Mouse (Mus musculus): ENCODE data around the gene Rapgef2. TPM values are rescaled to one million over a fixed set of nuclear protein-coding genes. Genes with fewer than 3 reads are reported as not detected.
"Not testable (repeated sequence)": the region's sequence is repeated elsewhere in the genome, so short reads cannot be mapped to it uniquely, and the experiment has no call there.

Rapgef2 gene
- total RNA-seq, 2 experiments from 2014 or later = 5.4 to 11.2 TPM

DNA sequence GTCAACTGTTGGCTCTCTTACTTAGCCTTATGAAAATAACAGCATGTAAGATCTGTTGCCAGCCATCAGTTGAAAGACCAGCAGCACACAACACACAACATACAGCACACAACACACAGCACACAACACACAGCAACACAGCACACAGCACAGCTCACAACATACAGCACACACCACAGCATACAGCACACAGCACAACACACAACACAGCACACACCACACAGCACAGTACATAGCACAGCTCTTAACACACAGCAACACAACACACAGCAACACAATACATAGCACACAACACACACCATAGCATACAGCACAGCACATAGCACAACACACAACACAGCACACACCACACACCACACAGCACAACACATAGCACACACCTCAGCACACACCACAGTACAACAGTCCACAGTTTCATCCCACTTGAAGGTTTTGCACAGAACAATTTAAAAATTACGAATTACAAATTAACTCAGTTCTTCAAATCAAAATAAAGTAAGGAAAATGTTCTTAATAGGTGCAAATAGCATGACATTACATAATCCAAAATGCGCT is 106.7 kb downstream of the Rapgef2 start:
- no peak for ATAC-seq (replicated peaks; ENCODE audit: low FRiP score, low TSS enrichment, poor library complexity, severe bottlenecking)

DNA sequence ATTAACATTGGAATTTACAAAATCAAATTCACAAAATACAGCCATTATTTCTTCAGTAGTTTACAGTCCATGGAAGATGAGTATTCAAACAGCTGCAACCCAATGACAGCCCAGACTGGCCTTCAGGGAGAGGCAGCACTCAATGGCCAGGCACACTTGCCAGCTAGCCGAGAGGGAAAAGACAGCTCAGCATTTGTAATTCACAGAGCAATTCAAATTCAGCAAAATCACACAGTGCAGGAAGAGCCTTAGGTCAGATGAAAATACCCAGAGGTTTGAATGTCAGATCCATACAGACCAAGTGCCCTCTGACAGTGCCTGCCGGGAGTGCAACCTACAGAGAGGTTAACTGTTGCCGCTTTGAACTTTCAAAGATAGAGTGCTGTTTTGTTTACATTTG is 107.6 kb downstream of the Rapgef2 start:
- ATAC-seq (replicated peaks; ENCODE audit: low FRiP score, low TSS enrichment, poor library complexity, severe bottlenecking) = no peak

DNA sequence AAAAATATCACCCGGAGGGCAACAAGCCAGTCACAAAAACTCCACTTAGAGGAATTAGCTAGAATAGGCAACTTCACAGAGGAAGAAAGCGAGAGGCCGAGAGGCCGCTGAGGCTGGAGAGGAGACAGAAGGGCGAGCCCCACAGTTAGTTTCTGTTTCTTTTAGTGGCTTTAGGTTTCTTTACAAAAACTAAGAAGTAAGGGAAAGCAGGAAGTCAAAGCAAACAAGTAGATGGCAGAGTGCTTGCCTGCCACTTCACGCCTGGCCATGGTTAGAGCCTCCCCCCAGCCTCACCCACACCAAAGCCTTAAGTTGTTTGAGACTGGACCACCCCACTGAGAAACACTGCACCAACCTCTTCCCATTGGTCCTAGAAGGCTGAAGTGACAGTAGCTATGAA is 108.2 kb downstream of the Rapgef2 start:
- peak; percentile 25 for ATAC-seq (replicated peaks; ENCODE audit: low FRiP score, low TSS enrichment, poor library complexity, severe bottlenecking)

DNA sequence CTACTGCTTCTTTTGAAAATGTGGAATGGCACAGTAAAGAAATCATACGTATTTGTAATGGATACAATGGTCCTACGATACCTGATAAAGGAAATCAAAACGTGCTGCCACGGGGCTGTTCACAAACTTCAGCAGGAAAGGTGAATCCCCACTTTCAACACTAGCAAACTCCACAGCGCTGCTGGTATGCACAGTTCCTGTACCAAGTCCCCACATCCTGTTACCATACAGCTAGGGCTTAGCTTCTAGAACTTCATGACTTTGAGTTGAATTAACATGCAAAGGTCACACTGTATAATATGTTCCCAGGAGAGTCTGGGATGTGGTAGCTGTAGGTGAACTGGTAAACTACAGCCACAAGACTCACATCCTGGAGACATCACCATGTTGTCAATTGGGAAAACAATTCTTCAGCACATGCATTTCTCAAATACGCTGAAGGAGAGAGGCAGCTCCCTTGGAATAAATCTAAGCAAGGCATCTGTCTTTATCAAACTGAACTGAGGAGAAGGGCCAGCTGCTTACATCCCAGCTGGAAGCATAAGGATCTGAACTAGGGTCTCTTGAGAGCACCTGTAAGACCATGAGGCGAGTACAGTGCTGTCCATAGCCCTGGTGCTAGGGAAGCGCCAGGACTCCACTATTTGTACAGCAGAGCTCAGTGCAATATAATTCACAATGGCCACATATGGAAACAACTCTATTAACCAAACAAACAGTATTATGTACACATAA is 109.0 kb downstream of the Rapgef2 start:
- no peak for ATAC-seq (replicated peaks; ENCODE audit: low FRiP score, low TSS enrichment, poor library complexity, severe bottlenecking)

DNA sequence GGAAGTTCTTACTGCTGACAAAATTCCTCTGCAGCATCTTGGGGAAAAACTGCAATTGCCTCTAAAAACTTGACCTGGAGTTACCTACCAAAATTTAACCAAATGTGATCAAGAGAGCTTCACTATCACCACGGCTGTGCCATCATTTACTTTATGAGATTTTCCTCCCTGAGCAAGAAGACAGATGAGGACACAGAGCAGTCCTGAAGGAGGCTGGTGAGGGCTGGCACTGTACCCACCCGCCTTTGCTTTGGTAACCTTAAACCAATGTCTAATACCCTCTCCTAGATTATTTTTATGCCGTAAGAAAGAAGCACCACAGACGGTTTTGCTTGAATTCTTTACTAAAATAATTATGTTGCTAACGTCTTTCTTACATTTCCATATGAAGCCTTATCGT is 112.1 kb downstream of the Rapgef2 start:
- no peak for ATAC-seq (replicated peaks; ENCODE audit: low FRiP score, low TSS enrichment, poor library complexity, severe bottlenecking)

DNA sequence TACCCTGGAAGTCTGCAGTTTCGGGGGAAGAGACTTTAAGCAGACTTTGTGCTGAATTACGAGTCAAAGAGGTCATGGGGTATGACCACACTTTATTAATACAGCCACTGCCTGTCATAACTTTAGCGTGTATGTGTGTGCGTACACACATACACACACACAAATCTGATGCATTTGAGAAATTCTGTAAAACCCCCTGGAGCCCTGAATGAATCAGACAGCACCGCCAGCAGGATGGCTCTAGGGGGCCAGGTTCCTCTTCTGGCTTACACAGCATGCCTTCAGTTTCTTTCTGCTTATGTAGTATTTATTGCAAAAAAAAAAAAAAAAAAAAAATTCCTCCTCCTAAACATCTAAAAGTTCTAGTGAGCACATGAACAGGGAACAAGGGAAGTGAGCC is 113.0 kb downstream of the Rapgef2 start:
- ATAC-seq (replicated peaks; ENCODE audit: low FRiP score, low TSS enrichment, poor library complexity, severe bottlenecking) = no peak

DNA sequence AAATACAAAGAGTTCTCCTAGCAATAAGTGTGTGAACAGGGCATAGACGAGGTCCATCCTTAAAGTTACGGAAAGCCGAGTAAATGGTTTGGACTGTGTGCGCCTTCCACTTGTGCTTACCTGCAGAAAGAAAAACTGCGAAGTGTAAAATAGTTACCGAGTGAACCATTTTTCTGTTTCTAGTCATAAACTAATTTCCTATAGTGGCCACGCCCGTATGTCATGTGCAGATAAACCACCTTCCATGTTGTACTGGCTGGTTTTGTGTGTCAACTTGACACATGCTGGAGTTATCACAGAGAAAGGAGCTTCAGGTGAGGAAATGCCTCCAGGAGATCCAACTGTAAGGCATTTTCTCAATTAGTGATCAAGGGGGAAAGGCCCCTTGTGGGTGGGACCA is 115.2 kb downstream of the Rapgef2 start:
- ATAC-seq (replicated peaks; ENCODE audit: low FRiP score, low TSS enrichment, poor library complexity, severe bottlenecking) = not testable (repeated sequence)

DNA sequence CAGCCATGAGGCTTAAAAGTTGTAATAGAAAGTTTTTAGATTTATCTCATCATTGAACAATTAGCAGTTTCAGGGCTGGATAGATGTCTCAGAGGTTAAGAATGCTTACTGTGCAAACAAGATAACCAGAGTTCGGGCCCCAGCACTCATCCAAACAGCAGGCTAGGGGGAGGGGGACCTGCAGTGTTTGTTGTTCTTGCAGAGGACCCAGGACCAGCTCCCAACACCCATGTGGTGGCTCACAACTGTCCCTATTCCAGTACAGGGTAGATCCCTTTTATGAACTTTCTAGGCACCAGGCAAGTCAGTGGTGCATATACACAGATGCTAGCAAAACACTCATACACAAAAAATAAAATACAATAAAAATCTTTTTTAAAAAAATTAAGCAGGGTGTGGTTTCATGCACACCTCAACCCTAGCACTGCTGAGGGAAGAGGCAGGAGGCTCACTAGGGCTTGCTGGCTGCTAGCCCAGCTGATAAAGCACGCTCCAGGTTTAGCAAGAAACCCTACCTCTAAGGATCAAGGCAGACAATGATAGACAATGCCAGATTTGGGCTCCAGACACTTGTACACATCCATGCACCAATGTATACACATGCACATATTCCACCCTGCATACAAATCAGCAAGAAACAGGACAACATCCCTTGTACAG is 118.0 kb downstream of the Rapgef2 start:
- peak; percentile 47; the same call in 1 of the 2 replicates for ATAC-seq (replicated peaks; ENCODE audit: low FRiP score, low TSS enrichment, poor library complexity, severe bottlenecking)

DNA sequence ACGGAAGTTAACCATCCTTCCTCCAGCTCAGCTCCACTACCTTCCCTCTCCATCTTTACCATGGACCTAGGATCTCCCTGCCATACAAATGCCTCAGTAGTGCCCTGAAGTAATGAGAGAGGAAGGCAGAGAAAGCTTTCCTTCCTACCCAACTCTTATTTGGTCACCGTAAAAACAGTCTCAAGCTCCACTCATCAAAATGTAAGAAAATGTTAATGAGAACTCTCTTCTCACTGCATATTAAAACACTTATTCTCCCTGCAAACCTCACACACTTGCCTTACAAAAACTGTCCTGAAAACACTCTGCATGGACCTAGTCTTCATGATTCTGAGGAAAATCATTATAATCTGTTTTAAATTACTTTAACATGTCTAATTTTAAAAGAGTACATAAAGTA is 118.7 kb downstream of the Rapgef2 start:
- ATAC-seq (replicated peaks; ENCODE audit: low FRiP score, low TSS enrichment, poor library complexity, severe bottlenecking) = no peak

DNA sequence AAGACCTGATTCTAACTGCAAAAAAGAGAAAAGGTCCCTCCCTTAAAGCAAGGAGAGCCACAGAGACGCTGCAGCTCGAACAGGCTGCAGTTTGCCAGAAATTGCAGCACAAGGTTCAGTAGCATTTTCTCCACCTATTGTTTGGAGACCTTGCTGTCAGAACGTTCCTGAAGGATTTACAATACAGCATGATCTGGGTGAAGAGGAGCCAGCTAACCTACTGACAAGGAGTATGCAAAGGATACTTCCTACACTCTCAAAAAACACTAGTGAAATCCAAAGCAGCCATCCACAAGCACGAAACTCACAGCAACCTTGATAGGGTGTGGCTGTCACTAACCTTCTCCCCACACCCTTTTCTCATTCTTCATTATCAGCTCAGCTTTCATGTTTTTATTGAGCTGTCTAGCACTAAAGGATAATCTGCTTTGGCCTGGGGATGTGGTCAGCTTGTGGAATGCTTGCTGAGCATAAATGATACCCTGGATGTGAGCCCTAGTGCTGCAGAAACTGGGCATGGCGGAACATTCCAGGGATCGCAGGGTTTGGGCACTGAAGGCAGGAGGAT is 124.4 kb downstream of the Rapgef2 start:
- peak; percentile 61 for ATAC-seq (replicated peaks; ENCODE audit: low FRiP score, low TSS enrichment, poor library complexity, severe bottlenecking)

DNA sequence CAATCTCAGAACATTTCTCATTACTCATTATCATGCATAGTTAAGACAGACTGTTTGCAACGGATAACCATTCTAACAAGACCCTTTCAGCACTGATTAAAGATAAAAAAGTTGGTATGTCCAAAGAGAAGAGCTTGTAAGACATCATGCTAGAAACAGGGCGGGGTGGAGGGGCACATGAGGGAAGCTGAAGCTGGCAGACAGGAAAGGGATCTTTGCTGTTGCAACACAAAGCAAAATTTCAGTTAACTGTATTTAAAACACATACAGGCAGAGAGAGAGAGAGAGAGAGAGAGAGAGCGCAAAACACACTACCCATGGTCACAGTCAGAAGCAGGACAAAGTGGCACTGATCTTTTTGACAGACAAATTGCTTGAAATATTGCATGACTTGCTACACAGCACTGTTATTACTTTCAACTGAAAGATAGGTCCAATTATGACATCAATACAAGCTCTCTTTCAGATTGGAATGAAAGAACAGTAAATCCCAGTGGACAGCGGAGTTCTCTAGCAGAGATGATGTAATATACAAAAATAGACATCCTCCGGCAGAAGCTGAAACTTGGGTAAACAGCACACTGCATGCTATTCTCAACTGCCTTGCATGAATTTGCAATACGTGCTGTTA is 125.1 kb downstream of the Rapgef2 start:
- ATAC-seq (replicated peaks; ENCODE audit: low FRiP score, low TSS enrichment, poor library complexity, severe bottlenecking) = peak; percentile 37; the same call in 1 of the 2 replicates

DNA sequence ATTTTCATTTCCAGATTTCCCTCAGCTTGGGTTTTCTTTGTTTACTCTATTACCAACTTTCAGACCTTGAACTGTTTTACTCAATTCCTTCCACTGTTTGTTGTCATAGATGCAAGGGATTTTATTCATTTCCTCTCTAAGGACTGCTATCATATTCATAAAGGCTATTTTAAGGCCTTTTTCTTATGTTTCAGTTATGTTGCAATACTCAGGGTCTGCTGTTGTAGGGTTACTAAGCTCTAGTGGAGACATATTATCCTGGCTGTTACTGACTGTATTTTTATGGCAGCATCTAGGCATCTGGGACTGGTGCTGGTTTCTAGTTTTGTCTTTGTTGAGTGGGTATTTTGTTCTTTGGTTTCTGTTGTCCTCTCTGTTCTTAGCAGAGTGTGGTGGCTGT is 128.1 kb downstream of the Rapgef2 start:
- ATAC-seq (replicated peaks; ENCODE audit: low FRiP score, low TSS enrichment, poor library complexity, severe bottlenecking) = no peak

DNA sequence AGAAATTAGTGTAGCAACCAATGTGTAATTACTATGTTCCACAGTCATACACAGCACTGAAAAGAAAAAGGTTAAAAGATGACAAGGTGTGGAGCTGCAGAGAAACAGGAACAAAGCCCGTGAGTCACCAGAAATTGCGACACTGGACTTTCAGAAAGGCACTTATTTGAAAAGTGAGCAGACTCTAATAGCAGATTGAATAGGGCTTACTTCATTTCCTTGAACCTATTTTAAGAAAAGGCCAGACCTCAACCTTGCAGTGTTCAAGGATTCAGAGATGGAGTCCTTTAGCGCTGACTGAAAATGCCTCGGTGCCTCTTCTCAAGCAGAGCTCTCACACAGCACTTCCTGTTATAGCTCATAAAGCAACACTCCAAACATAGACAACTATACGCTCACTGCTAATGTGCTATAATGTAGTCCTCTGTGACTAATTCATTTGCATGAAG is 133.3 kb downstream of the Rapgef2 start:
- ATAC-seq (replicated peaks; ENCODE audit: low FRiP score, low TSS enrichment, poor library complexity, severe bottlenecking) = no peak

DNA sequence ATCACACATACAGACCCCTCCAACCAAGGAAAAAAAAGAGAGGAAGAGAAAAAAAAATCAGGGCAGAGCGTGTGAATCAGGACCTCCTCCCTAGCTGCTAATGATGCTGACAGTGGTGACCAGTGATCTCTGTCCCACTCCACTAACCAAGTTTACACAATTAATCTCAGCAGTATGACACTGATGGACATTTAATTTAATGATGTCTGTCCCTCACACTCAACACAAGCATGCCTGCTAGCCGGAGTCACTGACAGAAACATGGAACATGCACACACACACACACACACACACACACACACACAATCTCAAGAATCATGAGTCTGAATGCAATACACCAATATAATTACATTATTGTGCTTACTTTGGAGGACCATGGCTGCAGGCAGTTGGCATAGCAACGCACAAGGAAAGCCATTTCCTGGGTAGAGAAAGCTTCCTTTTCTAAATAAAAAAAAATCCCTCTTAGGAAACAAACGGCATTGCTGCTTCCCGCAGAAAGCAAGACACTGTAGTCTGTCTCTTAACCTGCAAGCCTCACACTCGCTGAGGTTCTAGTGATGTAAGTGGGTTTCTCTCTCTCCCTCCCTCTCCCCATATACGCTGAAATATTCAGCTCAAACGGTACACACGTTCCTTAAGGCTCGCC is 140.8 kb downstream of the Rapgef2 start:
- no peak for ATAC-seq (replicated peaks; ENCODE audit: low FRiP score, low TSS enrichment, poor library complexity, severe bottlenecking)

DNA sequence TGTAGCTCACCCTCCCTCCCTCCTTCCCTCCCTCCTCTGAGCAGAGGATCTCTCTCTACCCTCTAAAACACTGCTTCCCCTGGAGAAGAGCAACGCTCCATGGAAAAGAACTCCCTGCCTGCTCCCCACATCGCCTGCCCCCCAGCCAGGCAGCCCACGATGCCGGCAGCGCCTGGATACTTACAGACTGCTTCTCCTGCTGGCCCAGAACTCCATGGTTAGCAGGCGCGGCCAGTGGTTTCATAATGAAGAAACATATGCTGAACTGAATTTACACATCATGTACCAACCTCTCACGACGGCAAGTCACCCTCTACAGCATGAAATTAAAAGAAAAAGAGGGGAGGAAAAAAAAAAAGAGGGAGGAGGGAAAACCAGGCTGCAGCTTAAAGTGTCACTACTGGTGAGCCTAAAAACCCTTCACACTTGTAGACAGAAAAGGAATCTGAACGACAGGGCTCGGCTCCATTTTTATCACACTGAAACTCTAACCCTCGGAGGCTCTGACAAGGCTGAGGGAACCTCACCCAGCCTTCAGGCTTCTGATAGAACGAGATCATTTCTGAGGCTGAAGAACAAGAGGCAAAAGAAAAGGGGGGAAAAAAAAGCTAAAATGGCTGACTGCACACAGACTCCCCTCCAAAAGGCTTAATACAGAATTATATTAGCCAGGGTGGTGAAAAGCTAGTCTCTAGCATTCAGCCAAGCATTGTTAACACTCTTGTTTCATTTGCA is 141.5 kb downstream of the Rapgef2 start:
- ATAC-seq (replicated peaks; ENCODE audit: low FRiP score, low TSS enrichment, poor library complexity, severe bottlenecking) = no peak

DNA sequence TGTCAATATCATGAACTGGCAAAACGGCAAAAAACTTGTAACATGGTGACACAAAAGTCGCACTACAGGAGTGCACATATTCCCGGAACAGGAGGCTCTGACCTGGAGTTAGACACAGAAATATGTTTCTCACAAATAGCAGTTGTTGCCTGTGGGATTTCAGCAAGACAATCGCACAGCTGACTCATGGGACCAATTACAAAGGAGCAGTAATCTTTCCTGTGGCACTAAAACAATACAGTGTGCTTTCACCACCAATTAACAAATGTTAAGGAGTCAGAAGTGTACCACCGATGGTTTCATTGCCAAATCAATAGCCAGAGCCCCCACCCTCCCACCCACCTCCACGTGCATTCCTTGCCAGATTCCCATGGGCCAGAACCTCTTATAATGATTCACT is 142.2 kb downstream of the Rapgef2 start:
- no peak for ATAC-seq (replicated peaks; ENCODE audit: low FRiP score, low TSS enrichment, poor library complexity, severe bottlenecking)

DNA sequence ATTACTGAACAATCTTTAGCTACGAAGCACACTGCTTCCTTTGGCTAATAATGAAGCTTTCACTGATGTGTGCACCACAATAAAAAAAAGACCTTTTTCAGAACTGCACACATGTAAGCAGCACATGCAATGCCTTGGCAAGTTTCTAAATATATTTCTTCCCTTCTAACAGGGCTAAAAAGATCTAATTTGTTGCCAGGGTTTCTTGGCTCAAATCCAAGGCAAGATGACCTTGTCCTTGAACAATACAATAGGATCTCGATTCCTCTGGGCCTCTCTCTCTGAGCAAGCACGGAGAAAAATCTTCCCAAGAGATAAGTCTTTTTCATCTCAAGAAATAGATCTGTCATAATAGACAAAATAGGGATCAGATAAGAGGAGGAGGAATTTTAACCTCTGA is 147.1 kb downstream of the Rapgef2 start:
- ATAC-seq (replicated peaks; ENCODE audit: low FRiP score, low TSS enrichment, poor library complexity, severe bottlenecking) = no peak

DNA sequence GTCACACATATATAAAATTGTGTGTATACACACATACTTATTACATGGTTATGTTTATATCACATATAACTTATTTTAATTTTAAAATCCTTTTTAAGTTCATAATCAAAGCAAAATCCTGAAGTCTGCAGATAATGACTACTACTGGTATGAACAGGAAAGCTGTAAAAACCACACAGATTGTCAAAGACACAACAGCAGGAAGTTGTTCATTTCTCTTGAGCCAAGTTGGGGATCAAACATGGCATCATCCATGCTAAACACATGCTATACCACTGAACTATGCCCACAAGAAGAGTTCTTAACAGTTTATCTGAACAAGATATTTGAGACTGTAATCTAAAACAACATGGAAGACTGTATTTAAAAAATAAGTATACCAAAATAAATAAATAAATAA is 147.7 kb downstream of the Rapgef2 start:
- ATAC-seq (replicated peaks; ENCODE audit: low FRiP score, low TSS enrichment, poor library complexity, severe bottlenecking) = no peak

DNA sequence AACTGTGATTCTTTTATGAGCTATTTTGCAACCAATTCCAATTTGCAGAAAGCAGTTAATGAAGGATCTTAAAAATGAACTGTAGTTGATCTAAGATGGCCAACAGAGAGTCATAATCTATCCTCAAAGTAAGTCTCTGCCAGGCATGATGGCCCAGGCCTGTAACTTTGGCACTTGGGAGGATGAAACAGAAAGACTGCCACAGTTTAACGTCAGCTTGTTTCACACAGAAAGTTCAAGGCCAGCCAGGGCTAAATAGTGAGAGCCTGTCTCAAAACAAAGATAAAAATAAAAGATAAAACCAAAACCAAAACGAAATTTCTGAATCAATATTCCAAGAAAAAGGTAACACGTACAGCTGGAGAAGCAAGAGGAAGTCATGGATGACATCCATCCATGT is 155.3 kb downstream of the Rapgef2 start:
- ATAC-seq (replicated peaks; ENCODE audit: low FRiP score, low TSS enrichment, poor library complexity, severe bottlenecking) = no peak
